Mouse (Mus musculus): Measurements from ENCODE around the gene Olfr560. TPM values are rescaled to one million over a fixed set of nuclear protein-coding genes. Genes with fewer than 3 reads are reported as not detected.

The Olfr560 gene
- 0.04 and 0.05 TPM in 2 replicates for polyA plus RNA-seq (2012; rRNA removed)
- polyA plus RNA-seq (2014; fragmentation: Nextera tagmentation; extraction: Ambion mirVana) = not detected in 2 replicates

- Histone ChIP-seq H3K9ac (ENCODE audit: low read depth, low read length, severe bottlenecking) (no peak within 1 kb of the TSS), H3K36me3 (ENCODE audit: control insufficient read depth, insufficient read depth, low read length) (no peaks in the 10 kb centered on the region), H3K9me3 (ENCODE audit: control insufficient read depth, low read length) (no peaks in the 10 kb centered on the region), H3K27ac (replicated peaks; ENCODE audit: low read depth, low read length) (no peak within 1 kb of the TSS), H3K4me1 (ENCODE audit: control insufficient read depth, insufficient read depth, low read length) (no peaks in the 10 kb centered on the region), H3K4me3 (replicated peaks; ENCODE audit: low read length) (no peak within 1 kb of the TSS), H3K4me2 (replicated peaks; ENCODE audit: low read depth, low read length, severe bottlenecking) (no peak within 1 kb of the TSS), H3K27me3 (ENCODE audit: control insufficient read depth, insufficient read depth, low read length) (no peaks in the 10 kb centered on the region)
- WGBS = 69% methylated on average over 4 of the region's 4 CpGs
- no peak for DNase-seq (ENCODE audit: low spot score)
- no peak for TF ChIP-seq POLR2A (IDR thresholded peaks at IDR 0.05; ENCODE audit: borderline replicate concordance, extremely low read depth, insufficient read depth, insufficient read length)
- no peak for ATAC-seq (ENCODE audit: low FRiP score, low read depth)
Observed at GRCm38 (mm10) chr7:102759266-102759665, at the start of gene Olfr560, which contains the start of gene Olfr78. TSS of gene Olfr560 (minus strand) at chr7:102759366. TSS of gene Olfr78 (minus strand) at chr7:102759471.

GRCm38 (mm10) chr7:102803180-102803579 is 44.0 kb upstream of the Olfr560 start, which contains the start of gene Olfr564:
TSS of gene Olfr564 (plus strand) at chr7:102803480.
- no peaks in the 10 kb centered on the region for H3K9me3 ChIP-seq (ENCODE audit: control insufficient read depth, low read length)
- H3K9ac ChIP-seq (ENCODE audit: low read depth, low read length, severe bottlenecking) = no peak within 1 kb of the TSS
- no peak within 1 kb of the TSS for H3K27ac ChIP-seq (replicated peaks; ENCODE audit: low read depth, low read length)
- no peak for TF ChIP-seq POLR2A (IDR thresholded peaks at IDR 0.05; ENCODE audit: borderline replicate concordance, extremely low read depth, insufficient read depth, insufficient read length)
- no peaks in the 10 kb centered on the region for H3K27me3 ChIP-seq (ENCODE audit: control insufficient read depth, insufficient read depth, low read length)
- no peak within 1 kb of the TSS for H3K4me2 ChIP-seq (replicated peaks; ENCODE audit: low read depth, low read length, severe bottlenecking)
- no peaks in the 10 kb centered on the region for H3K4me1 ChIP-seq (ENCODE audit: control insufficient read depth, insufficient read depth, low read length)
- ATAC-seq (ENCODE audit: low FRiP score, low read depth) (no peak), DNase-seq (ENCODE audit: low spot score) (no peak)
- H3K36me3 ChIP-seq (ENCODE audit: control insufficient read depth, insufficient read depth, low read length) = no peaks in the 10 kb centered on the region
- no peak within 1 kb of the TSS for H3K4me3 ChIP-seq (replicated peaks; ENCODE audit: low read length)

- Histone ChIP-seq H3K4me2 (replicated peaks; ENCODE audit: low read depth, low read length, severe bottlenecking) (no peak within 1 kb of the TSS), H3K36me3 (ENCODE audit: control insufficient read depth, insufficient read depth, low read length) (no peaks in the 10 kb centered on the region), H3K9ac (ENCODE audit: low read depth, low read length, severe bottlenecking) (no peak within 1 kb of the TSS), H3K27me3 (ENCODE audit: control insufficient read depth, insufficient read depth, low read length) (no peaks in the 10 kb centered on the region), H3K4me1 (ENCODE audit: control insufficient read depth, insufficient read depth, low read length) (no peaks in the 10 kb centered on the region), H3K9me3 (ENCODE audit: control insufficient read depth, low read length) (no peaks in the 10 kb centered on the region), H3K4me3 (replicated peaks; ENCODE audit: low read length) (no peak within 1 kb of the TSS), H3K27ac (replicated peaks; ENCODE audit: low read depth, low read length) (no peak within 1 kb of the TSS)
- ATAC-seq (ENCODE audit: low FRiP score, low read depth) = no peak
- no peak for TF ChIP-seq POLR2A (IDR thresholded peaks at IDR 0.05; ENCODE audit: borderline replicate concordance, extremely low read depth, insufficient read depth, insufficient read length)
- 77% methylated on average over 2 of the region's 2 CpGs for WGBS
- no peak for DNase-seq (ENCODE audit: low spot score)
Observed at GRCm38 (mm10) chr7:102770921-102771320, 11.8 kb upstream of the Olfr560 start, which contains the start of gene Olfr561. TSS of gene Olfr561 (plus strand) at chr7:102771221.

GRCm38 (mm10) chr7:102752086-102752485 is 7.1 kb downstream of the Olfr560 start:
- WGBS = 17% methylated on average over 1 of the region's 1 CpGs
- Histone ChIP-seq H3K27ac (replicated peaks; ENCODE audit: low read depth, low read length) (no peak overlapping the region), H3K4me2 (replicated peaks; ENCODE audit: low read depth, low read length, severe bottlenecking) (no peak overlapping the region), H3K4me1 (ENCODE audit: control insufficient read depth, insufficient read depth, low read length) (no peaks in the 10 kb centered on the region), H3K27me3 (ENCODE audit: control insufficient read depth, insufficient read depth, low read length) (no peaks in the 10 kb centered on the region), H3K9me3 (ENCODE audit: control insufficient read depth, low read length) (no peaks in the 10 kb centered on the region), H3K36me3 (ENCODE audit: control insufficient read depth, insufficient read depth, low read length) (no peaks in the 10 kb centered on the region), H3K9ac (ENCODE audit: low read depth, low read length, severe bottlenecking) (no peak overlapping the region), H3K4me3 (replicated peaks; ENCODE audit: low read length) (no peak overlapping the region)
- DNase-seq (ENCODE audit: low spot score) (no peak), ATAC-seq (ENCODE audit: low FRiP score, low read depth) (no peak)
- no peak for TF ChIP-seq POLR2A (IDR thresholded peaks at IDR 0.05; ENCODE audit: borderline replicate concordance, extremely low read depth, insufficient read depth, insufficient read length)

GRCm38 (mm10) chr7:102737705-102738104 is 21.5 kb downstream of the Olfr560 start:
- no peaks in the 10 kb centered on the region for H3K9me3 ChIP-seq (ENCODE audit: control insufficient read depth, low read length)
- 32% methylated on average over 2 of the region's 2 CpGs for WGBS
- ATAC-seq (ENCODE audit: low FRiP score, low read depth) (no peak), DNase-seq (ENCODE audit: low spot score) (no peak)
- no peaks in the 10 kb centered on the region for H3K36me3 ChIP-seq (ENCODE audit: control insufficient read depth, insufficient read depth, low read length)
- no peak overlapping the region for H3K9ac ChIP-seq (ENCODE audit: low read depth, low read length, severe bottlenecking)
- no peak overlapping the region for H3K4me3 ChIP-seq (replicated peaks; ENCODE audit: low read length)
- no peaks in the 10 kb centered on the region for H3K27me3 ChIP-seq (ENCODE audit: control insufficient read depth, insufficient read depth, low read length)
- no peak overlapping the region for H3K4me2 ChIP-seq (replicated peaks; ENCODE audit: low read depth, low read length, severe bottlenecking)
- TF ChIP-seq POLR2A (IDR thresholded peaks at IDR 0.05; ENCODE audit: borderline replicate concordance, extremely low read depth, insufficient read depth, insufficient read length) = no peak
- no peaks in the 10 kb centered on the region for H3K4me1 ChIP-seq (ENCODE audit: control insufficient read depth, insufficient read depth, low read length)
- H3K27ac ChIP-seq (replicated peaks; ENCODE audit: low read depth, low read length) = no peak overlapping the region

GRCm38 (mm10) chr7:102733793-102734192 is 25.4 kb downstream of the Olfr560 start:
- Histone ChIP-seq H3K4me1 (ENCODE audit: control insufficient read depth, insufficient read depth, low read length) (no peaks in the 10 kb centered on the region), H3K9ac (ENCODE audit: low read depth, low read length, severe bottlenecking) (no peak overlapping the region), H3K4me2 (replicated peaks; ENCODE audit: low read depth, low read length, severe bottlenecking) (no peak overlapping the region), H3K36me3 (ENCODE audit: control insufficient read depth, insufficient read depth, low read length) (no peaks in the 10 kb centered on the region), H3K4me3 (replicated peaks; ENCODE audit: low read length) (no peak overlapping the region), H3K27ac (replicated peaks; ENCODE audit: low read depth, low read length) (no peak overlapping the region), H3K27me3 (ENCODE audit: control insufficient read depth, insufficient read depth, low read length) (no peaks in the 10 kb centered on the region), H3K9me3 (ENCODE audit: control insufficient read depth, low read length) (no peaks in the 10 kb centered on the region)
- ATAC-seq (ENCODE audit: low FRiP score, low read depth) (no peak), DNase-seq (ENCODE audit: low spot score) (no peak)
- WGBS = 45% methylated on average over 1 of the region's 1 CpGs
- TF ChIP-seq POLR2A (IDR thresholded peaks at IDR 0.05; ENCODE audit: borderline replicate concordance, extremely low read depth, insufficient read depth, insufficient read length) = no peak

All from limb, embryonic 14.5 days (tissue).